Mouse (Mus musculus) embryonic facial prominence, embryonic 10.5 days (tissue): ENCODE results near the gene Lrrc4. TPM values are rescaled to one million over a fixed set of nuclear protein-coding genes. Genes with fewer than 3 reads are reported as not detected.

Experiments used
- DNase-seq: peaks from one replicate; pipeline ENCODE4 v3.0.0-alpha.2; 2017; ENCODE audit warnings: low spot score
- H3K27ac ChIP-seq: fragments of 300-500 bp; sonication (generic); replicated peaks from 2 replicates; pipeline ENCODE4 v1.5.1; 2016; ENCODE audit warnings: mild to moderate bottlenecking
- H3K27me3 ChIP-seq: fragments of 300-500 bp; sonication (generic); replicated peaks from 2 replicates; pipeline ENCODE4 v1.6.1; 2016; ENCODE audit warnings: low read depth, mild to moderate bottlenecking; ENCODE audit not compliant: poor library complexity, severe bottlenecking
- H3K36me3 ChIP-seq: fragments of 300-500 bp; sonication (generic); replicated peaks from 2 replicates; pipeline ENCODE4 v1.6.1; 2016; ENCODE audit warnings: mild to moderate bottlenecking, moderate library complexity
- H3K4me1 ChIP-seq: fragments of 300-500 bp; sonication (generic); 2 replicates; pipeline ENCODE4 v1.6.1; 2016
- H3K4me3 ChIP-seq: fragments of 300-500 bp; sonication (generic); 2 replicates; pipeline ENCODE4 v1.5.1; 2016; ENCODE audit warnings: mild to moderate bottlenecking, moderate library complexity
- H3K9me3 ChIP-seq: fragments of 300-500 bp; sonication (generic); 2 replicates; pipeline ENCODE4 v1.6.1; 2016; ENCODE audit warnings: mild to moderate bottlenecking
- WGBS: fragments of 180-500 bp; shearing (Covaris S2); methylation state at CpG from one replicate; pipeline ENCODE4 v1.1.7; 2016; 5-methylcytosine and 5-hydroxymethylcytosine counted together
- polyA plus RNA-seq: library from polyadenylated mRNA; unstranded; fragments of >200 nt; fragmentation: Nextera tagmentation; extraction: Ambion mirVana; gene quantifications from 2 replicates; pipeline ENCODE4 v1.2.1, GENCODE M21; 2016

The Lrrc4 gene
- polyA plus RNA-seq, 1 experiment from 2014 or later, result 0.79 TPM

DNA sequence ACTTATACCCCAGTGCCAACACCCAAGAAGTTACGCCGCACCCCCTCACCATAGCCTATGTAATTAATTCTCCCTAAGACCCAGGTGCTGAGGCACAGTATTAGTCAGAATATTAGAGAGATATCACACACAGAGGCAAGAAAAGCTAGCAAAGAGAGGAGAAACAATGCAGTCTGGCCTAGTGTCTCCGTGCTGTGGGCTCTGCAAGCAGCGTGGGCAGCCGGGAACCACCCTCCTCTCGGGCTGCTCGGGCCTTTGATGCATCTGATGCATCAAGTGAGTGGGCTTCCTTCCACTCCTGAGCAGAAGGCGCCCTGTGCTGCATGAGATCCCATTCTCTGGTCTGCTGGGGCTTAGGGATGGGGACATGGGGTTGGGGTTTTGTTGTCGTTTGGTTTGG lies 18.5 kb downstream of the Lrrc4 start:
- H3K4me3 ChIP-seq, result no peak overlapping the region
- WGBS, result 93% methylated on average over 9 of the region's 9 CpGs
- H3K27ac ChIP-seq, result no peak overlapping the region
- no peaks in the 10 kb centered on the region for H3K4me1 ChIP-seq
- no peaks in the 10 kb centered on the region for H3K36me3 ChIP-seq
- DNase-seq, result no peak
- no peaks in the 10 kb centered on the region for H3K9me3 ChIP-seq
- no peaks in the 10 kb centered on the region for H3K27me3 ChIP-seq

DNA sequence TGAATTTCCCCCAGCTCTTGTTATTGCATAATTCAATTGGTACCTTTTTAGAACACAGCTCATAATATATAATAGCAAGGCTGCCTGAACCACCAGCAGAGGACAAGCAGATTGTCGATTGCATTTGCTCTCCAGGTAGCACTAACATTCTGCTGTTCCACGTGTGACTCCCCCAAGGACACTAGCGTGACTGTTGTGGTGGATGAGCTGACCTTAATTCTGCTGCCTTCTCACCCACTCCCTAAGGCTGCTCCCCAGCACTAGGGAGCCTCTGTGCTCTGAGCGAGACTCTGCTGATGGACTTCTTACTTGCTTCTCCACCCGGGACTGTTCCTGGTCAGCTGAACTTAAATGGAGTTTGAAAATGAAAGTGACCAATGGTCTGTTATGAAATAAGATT lies 26.8 kb downstream of the Lrrc4 start:
- WGBS, result 91% methylated on average over 5 of the region's 5 CpGs
- no peak overlapping the region for H3K27ac ChIP-seq
- H3K36me3 ChIP-seq, result 0 out of 2 replicates have a peak, but pooled peaks cover 7% of the 10 kb centered on the region
- H3K27me3 ChIP-seq, result no peaks in the 10 kb centered on the region
- no peaks in the 10 kb centered on the region for H3K9me3 ChIP-seq
- no peak for DNase-seq
- H3K4me1 ChIP-seq, result no peaks in the 10 kb centered on the region
- H3K4me3 ChIP-seq, result no peak overlapping the region

DNA sequence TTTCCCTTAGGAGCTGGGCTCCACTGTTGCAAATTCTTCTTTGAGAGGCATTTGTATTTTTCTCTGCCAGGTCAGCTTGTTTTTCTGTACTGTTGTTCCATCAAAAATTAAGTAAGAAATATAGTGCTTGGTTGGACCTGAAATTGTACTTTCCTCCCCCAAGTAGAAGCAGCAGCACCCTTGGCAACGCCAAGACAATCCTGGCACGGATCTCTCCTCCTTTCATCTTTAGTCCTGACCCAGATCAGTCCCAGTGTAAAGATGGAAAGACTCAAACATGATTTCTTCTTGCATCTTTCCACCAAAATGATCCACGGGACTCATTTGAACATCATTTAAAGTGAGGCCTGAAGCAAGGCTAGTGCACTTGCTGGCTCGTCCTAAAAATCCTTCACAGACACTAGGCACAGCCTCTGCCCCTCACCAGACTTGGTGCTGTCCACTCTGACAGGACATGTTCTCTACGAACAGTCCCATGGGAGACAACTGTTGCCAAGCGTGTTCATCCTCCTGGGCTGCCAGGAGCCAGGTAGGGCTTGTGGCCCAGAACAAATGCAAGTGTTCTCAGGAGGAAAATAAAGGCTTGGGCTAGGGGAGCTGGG lies 27.8 kb downstream of the Lrrc4 start:
- Histone ChIP-seq H3K4me1 (no peaks in the 10 kb centered on the region), H3K4me3 (no peak overlapping the region), H3K36me3 (0 out of 2 replicates have a peak, but pooled peaks cover 7% of the 10 kb centered on the region), H3K27me3 (no peaks in the 10 kb centered on the region), H3K9me3 (no peaks in the 10 kb centered on the region), H3K27ac (no peak overlapping the region)
- no peak for DNase-seq
- 91% methylated on average over 6 of the region's 6 CpGs for WGBS

DNA sequence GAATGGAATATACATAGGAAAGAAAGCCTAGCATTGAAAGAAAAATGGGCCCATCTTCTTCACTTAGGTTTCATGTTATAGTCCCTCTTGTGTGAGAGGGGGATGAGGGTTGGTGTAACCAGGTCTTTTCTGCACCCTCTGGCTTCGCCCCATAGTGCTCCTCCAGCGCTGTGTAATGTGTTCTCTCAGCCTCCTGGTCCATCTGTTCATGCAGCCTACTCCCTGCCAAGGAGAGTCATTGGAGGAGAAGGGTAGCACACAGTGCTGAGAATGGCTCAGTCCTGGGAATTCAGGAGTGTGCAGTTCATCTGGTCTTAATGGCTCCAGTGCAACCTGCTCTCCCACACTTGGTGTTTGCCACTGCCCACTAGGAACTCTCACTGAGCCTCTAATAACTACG lies 30.6 kb downstream of the Lrrc4 start:
- Histone ChIP-seq H3K4me1 (peaks cover under 1% of the 10 kb centered on the region), H3K27ac (no peak overlapping the region), H3K27me3 (no peaks in the 10 kb centered on the region), H3K9me3 (no peaks in the 10 kb centered on the region), H3K36me3 (peaks cover 23% of the 10 kb centered on the region), H3K4me3 (no peak overlapping the region)
- WGBS, result 97% methylated on average over 3 of the region's 3 CpGs
- no peak for DNase-seq

DNA sequence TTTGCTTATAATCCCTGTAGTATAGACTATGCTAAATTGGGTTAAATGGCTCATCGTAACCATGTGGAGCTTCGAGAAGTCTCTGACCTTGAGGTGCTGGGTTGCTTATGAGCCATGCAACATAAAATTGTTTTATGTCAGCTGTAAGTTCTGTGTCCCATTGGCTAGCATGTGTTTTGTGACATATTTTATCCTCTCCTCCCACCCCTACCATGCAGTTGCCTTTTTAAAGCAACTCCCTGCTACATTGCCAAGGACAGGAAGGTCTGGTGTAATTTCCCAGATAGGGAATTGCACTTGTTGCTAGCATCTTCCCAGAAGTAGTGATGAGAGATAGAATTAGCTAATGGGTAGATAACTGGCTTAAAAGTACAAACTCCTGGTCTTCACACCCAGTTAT lies 31.7 kb downstream of the Lrrc4 start:
- H3K4me1 ChIP-seq, result peaks cover 10% of the 10 kb centered on the region
- H3K36me3 ChIP-seq, result peaks cover 23% of the 10 kb centered on the region
- 92% methylated on average over 2 of the region's 2 CpGs for WGBS
- no peak for DNase-seq
- H3K27ac ChIP-seq, result no peak overlapping the region
- no peaks in the 10 kb centered on the region for H3K27me3 ChIP-seq
- H3K9me3 ChIP-seq, result no peaks in the 10 kb centered on the region
- no peak overlapping the region for H3K4me3 ChIP-seq

DNA sequence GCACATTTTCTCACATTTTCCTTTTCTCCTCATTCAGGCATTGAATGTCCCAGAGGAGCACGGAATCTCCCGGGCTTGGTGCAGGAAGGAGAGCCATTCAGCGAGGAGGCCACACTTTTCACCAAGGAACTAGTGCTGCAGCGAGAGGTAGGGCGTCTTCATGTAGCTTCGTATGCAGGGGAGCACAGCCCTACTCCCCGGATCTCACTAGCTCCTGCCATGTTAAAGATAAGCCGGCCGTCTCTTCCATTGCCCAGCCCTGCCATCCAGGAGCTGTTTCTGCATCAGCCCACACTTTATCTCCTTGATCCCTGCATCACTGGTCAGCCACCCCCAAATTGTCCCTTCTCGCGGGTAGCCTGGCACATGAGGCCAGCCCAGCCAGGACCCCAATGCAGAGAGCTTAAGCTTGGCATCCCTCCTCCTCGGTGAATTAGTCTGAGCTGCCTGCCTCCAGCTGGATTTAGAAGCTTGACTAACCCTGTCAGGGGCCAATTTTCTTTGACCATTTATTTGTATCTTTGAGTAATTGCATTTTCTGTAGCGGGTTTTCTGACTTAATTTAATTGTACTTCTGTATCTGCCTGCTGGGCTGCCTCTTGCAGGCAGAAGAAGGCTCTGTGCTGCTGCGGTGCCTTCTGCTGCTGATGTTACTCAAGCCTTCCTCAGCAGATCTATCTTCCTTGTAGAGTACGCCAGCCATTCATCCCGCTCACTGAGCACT lies 35.6 kb downstream of the Lrrc4 start:
- H3K4me1 ChIP-seq, result peaks cover 13% of the 10 kb centered on the region
- no peak for DNase-seq
- peaks cover 22% of the 10 kb centered on the region for H3K36me3 ChIP-seq
- H3K4me3 ChIP-seq, result no peak overlapping the region
- no peaks in the 10 kb centered on the region for H3K9me3 ChIP-seq
- WGBS, result 88% methylated on average over 16 of the region's 16 CpGs
- H3K27ac ChIP-seq, result no peak overlapping the region
- no peaks in the 10 kb centered on the region for H3K27me3 ChIP-seq

DNA sequence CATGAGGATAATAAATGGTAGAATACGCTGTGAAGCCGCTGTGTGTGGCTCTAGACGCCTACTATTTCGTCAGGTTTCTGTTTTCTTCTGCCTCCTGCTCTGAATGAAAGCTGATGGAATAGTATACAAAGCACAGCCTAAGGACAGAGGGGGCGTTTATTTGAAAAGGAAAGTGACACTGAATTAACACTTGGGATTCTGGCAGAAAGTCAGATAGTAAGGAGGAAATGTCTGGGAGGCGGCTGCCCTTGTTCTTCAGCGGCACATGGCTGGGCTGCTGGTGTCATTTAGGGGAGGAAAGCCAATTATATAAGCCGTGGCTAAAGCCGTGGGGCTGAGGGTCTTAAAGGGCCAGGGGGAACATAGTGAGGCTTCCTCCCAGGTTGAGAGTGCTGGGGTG lies 36.2 kb downstream of the Lrrc4 start:
- 51% methylated on average over 9 of the region's 9 CpGs for WGBS
- Histone ChIP-seq H3K4me3 (no peak overlapping the region), H3K4me1 (peaks cover 16% of the 10 kb centered on the region), H3K27ac (no peak overlapping the region), H3K36me3 (peaks cover 22% of the 10 kb centered on the region), H3K9me3 (no peaks in the 10 kb centered on the region), H3K27me3 (no peaks in the 10 kb centered on the region)
- DNase-seq, result no peak

DNA sequence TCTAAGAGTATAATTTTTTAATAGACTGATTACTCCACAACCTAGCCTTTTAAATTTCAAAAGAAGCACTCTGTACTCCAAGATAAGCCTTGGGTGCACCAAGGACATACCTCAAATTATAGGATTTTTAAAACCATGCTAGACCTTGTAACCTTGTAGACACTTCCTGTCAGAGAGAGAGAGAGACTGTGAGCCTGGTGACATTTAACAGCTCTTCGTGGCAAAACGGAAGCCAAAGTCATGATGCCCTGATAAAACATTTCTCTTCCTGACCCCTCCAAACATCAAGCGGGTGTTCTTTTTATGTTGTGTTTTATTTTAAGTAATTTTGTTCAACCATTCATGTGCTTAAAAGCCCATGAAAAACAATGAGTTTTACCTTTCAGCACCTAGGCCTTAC lies 39.7 kb downstream of the Lrrc4 start:
- no peak for DNase-seq
- H3K9me3 ChIP-seq, result no peaks in the 10 kb centered on the region
- H3K27me3 ChIP-seq, result no peaks in the 10 kb centered on the region
- peaks cover 16% of the 10 kb centered on the region for H3K4me1 ChIP-seq
- H3K36me3 ChIP-seq, result peaks cover 13% of the 10 kb centered on the region
- WGBS, result 90% methylated on average over 3 of the region's 3 CpGs
- H3K4me3 ChIP-seq, result no peak overlapping the region
- H3K27ac ChIP-seq, result no peak overlapping the region

DNA sequence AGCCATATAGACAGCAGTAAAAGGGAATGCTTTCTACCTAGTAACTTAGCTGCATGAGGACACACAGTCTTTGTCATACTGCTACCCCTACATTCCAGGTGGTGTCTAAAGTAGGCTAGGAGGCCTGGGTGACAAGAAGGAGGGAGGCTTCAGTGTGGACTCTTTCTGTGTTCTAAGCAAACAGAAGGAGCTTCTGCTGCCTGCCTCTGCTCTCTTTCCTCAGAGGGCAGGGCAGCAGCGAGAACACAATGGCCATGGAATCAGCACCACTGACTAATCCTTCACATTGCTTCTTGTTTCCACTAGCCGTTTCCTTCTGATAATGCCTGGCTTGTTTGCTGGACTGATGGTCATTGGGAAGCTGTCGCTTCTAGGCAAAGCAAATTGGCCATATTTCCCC lies 40.4 kb downstream of the Lrrc4 start:
- Histone ChIP-seq H3K4me1 (peaks cover 16% of the 10 kb centered on the region), H3K27ac (no peak overlapping the region), H3K4me3 (no peak overlapping the region), H3K36me3 (peaks cover 7% of the 10 kb centered on the region), H3K27me3 (no peaks in the 10 kb centered on the region), H3K9me3 (no peaks in the 10 kb centered on the region)
- DNase-seq, result no peak
- WGBS, result 32% methylated on average over 3 of the region's 3 CpGs

DNA sequence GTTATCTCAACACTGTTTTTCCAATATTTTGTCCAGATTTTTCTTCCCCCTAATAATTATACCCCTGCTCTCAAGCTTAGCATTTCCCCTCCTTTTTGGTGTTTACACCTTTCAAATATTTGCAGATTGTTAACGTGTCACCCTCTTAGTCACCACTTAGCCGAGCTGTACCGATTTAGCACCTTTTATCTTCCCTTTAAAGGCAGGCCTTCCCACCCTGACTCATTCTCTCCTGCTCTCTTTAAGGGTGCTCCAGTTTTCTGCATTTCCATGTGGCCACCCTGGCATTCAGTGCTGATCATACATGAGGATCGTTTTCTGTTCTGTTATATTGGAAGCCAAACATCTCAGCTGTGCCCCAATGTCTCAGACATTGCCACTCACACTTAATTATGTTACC lies 41.9 kb downstream of the Lrrc4 start:
- Histone ChIP-seq H3K27me3 (no peaks in the 10 kb centered on the region), H3K27ac (no peak overlapping the region), H3K4me3 (no peak overlapping the region), H3K9me3 (no peaks in the 10 kb centered on the region), H3K36me3 (no peaks in the 10 kb centered on the region), H3K4me1 (peaks cover 6% of the 10 kb centered on the region)
- WGBS, result 87% methylated on average over 4 of the region's 4 CpGs
- DNase-seq, result no peak

DNA sequence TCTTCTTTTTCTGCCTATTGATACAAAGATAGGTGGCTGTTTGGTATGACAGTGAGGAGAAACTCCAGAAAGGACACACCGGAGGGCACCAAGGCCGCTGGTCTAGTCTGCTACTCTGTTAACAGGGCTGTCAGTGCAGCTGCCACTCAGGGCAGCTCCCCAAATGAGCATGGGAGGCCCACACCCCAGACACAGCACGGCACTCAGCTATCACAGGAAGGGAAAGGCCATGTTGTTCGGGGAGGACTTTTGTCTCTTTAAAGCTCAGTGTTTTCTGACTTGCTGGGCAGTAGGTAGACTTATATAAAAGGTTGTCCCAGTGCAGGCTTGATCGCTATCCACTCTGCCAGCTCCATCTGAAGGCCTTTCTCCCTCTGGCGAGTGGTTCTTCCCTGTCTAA lies 44.4 kb downstream of the Lrrc4 start:
- Histone ChIP-seq H3K9me3 (no peaks in the 10 kb centered on the region), H3K4me1 (peaks cover 21% of the 10 kb centered on the region), H3K27ac (no peak overlapping the region), H3K36me3 (no peaks in the 10 kb centered on the region), H3K27me3 (no peaks in the 10 kb centered on the region), H3K4me3 (no peak overlapping the region)
- DNase-seq, result no peak
- 71% methylated on average over 6 of the region's 6 CpGs for WGBS

DNA sequence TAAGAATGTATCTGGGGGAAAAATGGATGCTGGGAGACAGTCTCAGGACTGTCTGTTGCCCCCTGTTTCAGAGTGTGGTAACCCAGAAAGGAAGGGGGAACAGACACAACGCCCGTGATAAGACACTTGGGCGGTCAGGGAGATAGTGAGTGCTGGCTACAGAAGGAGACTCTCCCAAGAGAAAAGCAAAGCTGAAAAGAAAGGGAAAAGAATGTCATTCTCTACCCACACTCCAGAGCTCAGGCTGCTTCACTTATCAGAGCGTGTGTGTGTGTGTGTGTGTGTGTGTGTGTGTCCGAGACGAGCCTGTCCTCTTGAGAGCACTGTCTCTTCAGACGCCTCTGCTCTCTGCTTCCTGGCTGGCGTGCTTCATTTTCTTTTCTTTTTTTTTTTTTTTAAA lies 45.8 kb downstream of the Lrrc4 start:
- 78% methylated on average over 8 of the region's 8 CpGs for WGBS
- DNase-seq, result no peak

DNA sequence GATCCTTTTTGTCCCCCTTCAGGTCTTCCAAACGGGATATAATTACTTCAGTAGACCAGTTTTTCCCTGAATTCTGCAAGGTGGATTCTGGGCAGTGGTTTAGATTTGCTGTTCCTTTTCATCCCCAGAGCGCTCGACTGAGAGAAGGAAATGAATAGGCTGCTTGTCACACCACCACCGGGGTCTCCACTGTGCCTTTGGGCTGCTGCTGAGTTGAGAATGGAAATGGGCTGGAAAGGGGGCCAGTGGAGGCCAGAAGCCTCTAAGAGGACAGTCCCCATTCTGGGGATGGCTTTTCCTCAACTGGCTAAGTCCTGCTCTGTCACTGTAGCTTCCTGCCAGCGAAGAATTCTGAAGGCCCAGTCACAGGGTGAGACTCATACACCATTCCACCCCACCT lies 47.6 kb downstream of the Lrrc4 start:
- no peak for DNase-seq
- H3K36me3 ChIP-seq, result no peaks in the 10 kb centered on the region
- no peaks in the 10 kb centered on the region for H3K27me3 ChIP-seq
- H3K4me3 ChIP-seq, result no peak overlapping the region
- peak overlapping the region; percentile 35; the same call in 1 of the 2 replicates for H3K27ac ChIP-seq
- 49% methylated on average over 5 of the region's 5 CpGs for whole genome bisulfite sequencing
- no peaks in the 10 kb centered on the region for H3K9me3 ChIP-seq
- H3K4me1 ChIP-seq, result peaks cover 16% of the 10 kb centered on the region

More for the DNA sequence above, 45.8 kb downstream of the Lrrc4 start:
- no peaks in the 10 kb centered on the region for H3K27me3 ChIP-seq
- no peak overlapping the region for H3K27ac ChIP-seq
- no peak overlapping the region for H3K4me3 ChIP-seq
- peaks cover 17% of the 10 kb centered on the region for H3K4me1 ChIP-seq
- H3K9me3 ChIP-seq, result no peaks in the 10 kb centered on the region
- H3K36me3 ChIP-seq, result no peaks in the 10 kb centered on the region
